Mouse (Mus musculus) Patski (cell line): ENCODE measurements at regions not wholly inside any gene's neighbourhood (a gene's known extent, or its start where the extent isn't known, plus 50 kb on each side); places are given as distances from the start of the nearest gene placed in this dataset.

Experiments
- ATAC-seq: fragments of 100-300 bp; one replicate; pipeline ENCODE4 v1.8.0; 2021
- CTCF ChIA-PET: fragments of 350-600 bp; sonication (Branson Sonifier 250); formaldehyde crosslinking; loops from one replicate; lab custom pipeline; 2022; ENCODE audit warnings: inconsistent platforms; lab: Charles Lee
- POLR2A ChIA-PET: fragments of 350-600 bp; sonication (Branson Sonifier 250); formaldehyde crosslinking; loops from one replicate; lab custom pipeline; 2022; ENCODE audit warnings: antibody characterized with exemption, inconsistent platforms; lab: Charles Lee
- DNase-seq: peaks from one replicate; pipeline ENCODE4 v3.0.0-alpha.2; 2011; ENCODE audit warnings: low read depth, low spot score
- H3K27me3 ChIP-seq: fragments of 371-371 bp; one replicate; pipeline ENCODE4 v1.5.1; 2021
- CTCF ChIP-seq: fragments of 100-300 bp; IDR thresholded peaks from one replicate; pipeline ENCODE4 v1.5.1; 2021
- in situ Hi-C: fragments of 300-500 bp; cut with MboI; formaldehyde crosslinking; loops from 3 replicates; pipeline ENCODE4 v1.11.1; 2018; ENCODE audit warnings: low pct_unique_long_range_greater_than_20kb, mixed read lengths

- CTCF ChIA-PET, result no interaction called here
- no peaks in the 10 kb centered on the region for H3K27me3 ChIP-seq
- ATAC-seq (no peak), DNase-seq (no peak)
- POLR2A ChIA-PET, result interaction anchor here (0.7 kb wide), 1 partner anchor 32 kb away, joined by 3 read pairs; no protein-coding TSS in a partner anchor
- no peak for TF ChIP-seq CTCF
- in situ Hi-C loops, result no loop called here
Measured at GRCm38 (mm10) chr7:139741246-139741903, 57.8 kb upstream of the Cfap46 start.

GRCm38 (mm10) chr7:139746803-139747202 is 63.2 kb upstream of the Cfap46 start:
- in situ Hi-C loops, result no loop called here
- H3K27me3 ChIP-seq, result no peaks in the 10 kb centered on the region
- DNase-seq (no peak), ATAC-seq (no peak)
- ChIA-PET POLR2A (interaction anchor here (0.7 kb wide), 1 partner anchor 65 kb away, joined by 3 read pairs; no protein-coding TSS in a partner anchor), CTCF (no interaction called here)
- TF ChIP-seq CTCF, result peak; percentile 64

GRCm38 (mm10) chr7:139747290-139748067 is 63.9 kb upstream of the Cfap46 start:
- POLR2A ChIA-PET, result interaction anchor here (0.7 kb wide), 1 partner anchor 65 kb away, joined by 3 read pairs; no protein-coding TSS in a partner anchor
- ATAC-seq, result peak; percentile 53
- in situ Hi-C loops, result no loop called here
- CTCF ChIA-PET, result no interaction called here
- no peaks in the 10 kb centered on the region for H3K27me3 ChIP-seq
- DNase-seq, result no peak
- no peak for TF ChIP-seq CTCF

- no peak for ATAC-seq
- CTCF ChIA-PET, result no interaction called here
Measured at GRCm38 (mm10) chr7:139755004-139755403, 71.4 kb upstream of the Cfap46 start.

GRCm38 (mm10) chr7:139762522-139762921 is 71.5 kb upstream of the Adgra1 start:
- CTCF ChIA-PET, result interaction anchor here (1.2 kb wide), 1 partner anchor 31 kb away, joined by 3 read pairs; no protein-coding TSS in a partner anchor
- ATAC-seq (peak; percentile 11), DNase-seq (no peak)
- POLR2A ChIA-PET, result no interaction called here
- no peaks in the 10 kb centered on the region for H3K27me3 ChIP-seq
- TF ChIP-seq CTCF, result no peak
- in situ Hi-C loops, result no loop called here

More at GRCm38 (mm10) chr7:139755004-139755403, 71.4 kb upstream of the Cfap46 start:
- in situ Hi-C loops, result no loop called here
- no peak for TF ChIP-seq CTCF
- DNase-seq, result no peak
- H3K27me3 ChIP-seq, result no peaks in the 10 kb centered on the region
- POLR2A ChIA-PET, result interaction anchor here (0.7 to 1.4 kb wide), 2 partner anchors 12 to 106 kb away, joined by 3 read pairs; no protein-coding TSS in a partner anchor

- no peak for ATAC-seq
- CTCF ChIA-PET, result interaction anchor here (1.2 kb wide), 1 partner anchor 30 kb away, joined by 3 read pairs; no protein-coding TSS in a partner anchor
- DNase-seq, result no peak
- TF ChIP-seq CTCF, result no peak
- no peaks in the 10 kb centered on the region for H3K27me3 ChIP-seq
- POLR2A ChIA-PET, result no interaction called here
- in situ Hi-C loops, result no loop called here
Measured at GRCm38 (mm10) chr7:139763241-139763640, 70.7 kb upstream of the Adgra1 start.

GRCm38 (mm10) chr7:139766296-139766695 is 67.7 kb upstream of the Adgra1 start:
- ChIA-PET POLR2A (interaction anchor here (0.8 to 2.5 kb wide), 4 partner anchors 11 to 74 kb away, joined by 3 to 5 read pairs (median 3); no protein-coding TSS in a partner anchor), CTCF (no interaction called here)
- ATAC-seq, result peak; percentile 15
- TF ChIP-seq CTCF, result no peak
- no peaks in the 10 kb centered on the region for H3K27me3 ChIP-seq
- in situ Hi-C loops, result loop anchor here (5.0 kb wide), 1 partner anchor 64 kb away; no protein-coding TSS in a partner anchor
- no peak for DNase-seq

- DNase-seq (peak; percentile 91), ATAC-seq (peak; percentile 85)
- CTCF ChIA-PET, result interaction anchor here (0.7 to 1.5 kb wide), 5 partner anchors 10 to 79 kb away, joined by 3 to 4 read pairs (median 3); no protein-coding TSS in a partner anchor
- no peaks in the 10 kb centered on the region for H3K27me3 ChIP-seq
- in situ Hi-C loops, result loop anchor here (5.0 kb wide), 1 partner anchor 67 kb away; no protein-coding TSS in a partner anchor
- TF ChIP-seq CTCF, result no peak
- POLR2A ChIA-PET, result interaction anchor here (0.8 to 2.2 kb wide), 2 partner anchors 28 to 93 kb away, joined by 4 to 7 read pairs; no protein-coding TSS in a partner anchor
Measured at GRCm38 (mm10) chr7:139769167-139769566, 64.8 kb upstream of the Adgra1 start.

- TF ChIP-seq CTCF, result no peak
- POLR2A ChIA-PET, result no interaction called here
- H3K27me3 ChIP-seq, result no peaks in the 10 kb centered on the region
- CTCF ChIA-PET, result no interaction called here
- no peak for ATAC-seq
- DNase-seq, result no peak
- in situ Hi-C loops, result no loop called here
Measured at GRCm38 (mm10) chr7:139777243-139777642, 56.7 kb upstream of the Adgra1 start.

- ATAC-seq, result no peak
- no peak for TF ChIP-seq CTCF
- no peak for DNase-seq
- ChIA-PET CTCF (interaction anchor here (1.0 kb wide), 1 partner anchor 21 kb away, joined by 4 read pairs; no protein-coding TSS in a partner anchor), POLR2A (interaction anchor here (1.0 kb wide), 1 partner anchor 14 kb away, joined by 5 read pairs; no protein-coding TSS in a partner anchor)
- in situ Hi-C loops, result no loop called here
- no peaks in the 10 kb centered on the region for H3K27me3 ChIP-seq
Measured at GRCm38 (mm10) chr7:139779876-139780275, 54.1 kb upstream of the Adgra1 start.
